Mouse (Mus musculus): Measurements from ENCODE around the gene Cyld.
"Not testable (repeated sequence)": the region's sequence is repeated elsewhere in the genome, so short reads cannot be mapped to it uniquely, and the experiment has no call there.

Cyld gene

GRCm38 (mm10) chr8:88783722-88784121 lies 86.9 kb downstream of the Cyld start:
- peaks cover 15% of the 10 kb centered on the region for H3K4me1 ChIP-seq (replicated peaks; ENCODE audit: low read depth, low read length)
- no peaks in the 10 kb centered on the region for H3K36me3 ChIP-seq (ENCODE audit: insufficient read depth, low read length)
- H3K4me3 ChIP-seq (replicated peaks; ENCODE audit: low read length), result no peak overlapping the region
- TF ChIP-seq CTCF (conservative IDR thresholded peaks at IDR 0.05; ENCODE audit: low read length) (no peak), POU5F1 (IDR thresholded peaks at IDR 0.05; ENCODE audit: borderline replicate concordance, low read length) (no peak), NANOG (IDR thresholded peaks at IDR 0.05; ENCODE audit: borderline replicate concordance, low read length) (no peak)
- no peaks in the 10 kb centered on the region for H3K9me3 ChIP-seq (ENCODE audit: low read length)
- no peaks in the 10 kb centered on the region; the same call in 1 of the 2 replicates for H3K27me3 ChIP-seq (ENCODE audit: insufficient read depth, low read length)

- peaks cover 15% of the 10 kb centered on the region for H3K9me3 ChIP-seq (ENCODE audit: low read length)
- H3K36me3 ChIP-seq (ENCODE audit: insufficient read depth, low read length); H3K4me1 ChIP-seq (replicated peaks; ENCODE audit: low read depth, low read length); H3K27me3 ChIP-seq (ENCODE audit: insufficient read depth, low read length); H3K4me3 ChIP-seq (replicated peaks; ENCODE audit: low read length): not testable (repeated sequence)
- TF ChIP-seq CTCF (conservative IDR thresholded peaks at IDR 0.05; ENCODE audit: low read length), result peak; percentile 28; the same call in 1 of the 2 replicates
Observed at GRCm38 (mm10) chr8:88788335-88788734, 91.5 kb downstream of the Cyld start.

GRCm38 (mm10) chr8:88792691-88793323 lies 96.0 kb downstream of the Cyld start:
- Histone ChIP-seq H3K4me1 (replicated peaks; ENCODE audit: low read depth, low read length) (no peaks in the 10 kb centered on the region), H3K4me3 (replicated peaks; ENCODE audit: low read length) (no peak overlapping the region), H3K36me3 (ENCODE audit: insufficient read depth, low read length) (no peaks in the 10 kb centered on the region), H3K27me3 (ENCODE audit: insufficient read depth, low read length) (no peaks in the 10 kb centered on the region), H3K9me3 (ENCODE audit: low read length) (peaks cover 15% of the 10 kb centered on the region)
- no peak for TF ChIP-seq NANOG (IDR thresholded peaks at IDR 0.05; ENCODE audit: borderline replicate concordance, low read length)
- no peak for TF ChIP-seq CTCF (conservative IDR thresholded peaks at IDR 0.05; ENCODE audit: low read length)
- no peak for TF ChIP-seq POU5F1 (IDR thresholded peaks at IDR 0.05; ENCODE audit: borderline replicate concordance, low read length)

GRCm38 (mm10) chr8:88793324-88793722 lies 96.5 kb downstream of the Cyld start:
- no peaks in the 10 kb centered on the region for H3K4me1 ChIP-seq (replicated peaks; ENCODE audit: low read depth, low read length)
- TF ChIP-seq POU5F1 (IDR thresholded peaks at IDR 0.05; ENCODE audit: borderline replicate concordance, low read length) (no peak), CTCF (conservative IDR thresholded peaks at IDR 0.05; ENCODE audit: low read length) (no peak), NANOG (IDR thresholded peaks at IDR 0.05; ENCODE audit: borderline replicate concordance, low read length) (no peak)
- H3K9me3 ChIP-seq (ENCODE audit: low read length), result peaks cover 15% of the 10 kb centered on the region
- no peaks in the 10 kb centered on the region for H3K36me3 ChIP-seq (ENCODE audit: insufficient read depth, low read length)
- H3K4me3 ChIP-seq (replicated peaks; ENCODE audit: low read length), result no peak overlapping the region
- H3K27me3 ChIP-seq (ENCODE audit: insufficient read depth, low read length), result no peaks in the 10 kb centered on the region

- no peaks in the 10 kb centered on the region for H3K36me3 ChIP-seq (ENCODE audit: insufficient read depth, low read length)
Observed at GRCm38 (mm10) chr8:88793746-88794614, 97.2 kb downstream of the Cyld start.

GRCm38 (mm10) chr8:88794615-88794907 lies 97.7 kb downstream of the Cyld start:
- TF ChIP-seq NANOG (IDR thresholded peaks at IDR 0.05; ENCODE audit: borderline replicate concordance, low read length), result no peak
- no peak for TF ChIP-seq CTCF (conservative IDR thresholded peaks at IDR 0.05; ENCODE audit: low read length)
- TF ChIP-seq POU5F1 (IDR thresholded peaks at IDR 0.05; ENCODE audit: borderline replicate concordance, low read length), result no peak
- Histone ChIP-seq H3K9me3 (ENCODE audit: low read length) (peaks cover 10% of the 10 kb centered on the region), H3K36me3 (ENCODE audit: insufficient read depth, low read length) (no peaks in the 10 kb centered on the region), H3K4me3 (replicated peaks; ENCODE audit: low read length) (no peak overlapping the region), H3K27me3 (ENCODE audit: insufficient read depth, low read length) (no peaks in the 10 kb centered on the region), H3K4me1 (replicated peaks; ENCODE audit: low read depth, low read length) (no peaks in the 10 kb centered on the region)

More at GRCm38 (mm10) chr8:88793746-88794614, 97.2 kb downstream of the Cyld start:
- Histone ChIP-seq H3K9me3 (ENCODE audit: low read length) (peaks cover 15% of the 10 kb centered on the region), H3K4me3 (replicated peaks; ENCODE audit: low read length) (no peak overlapping the region), H3K4me1 (replicated peaks; ENCODE audit: low read depth, low read length) (no peaks in the 10 kb centered on the region), H3K27me3 (ENCODE audit: insufficient read depth, low read length) (no peaks in the 10 kb centered on the region)
- TF ChIP-seq CTCF (conservative IDR thresholded peaks at IDR 0.05; ENCODE audit: low read length) (no peak), POU5F1 (IDR thresholded peaks at IDR 0.05; ENCODE audit: borderline replicate concordance, low read length) (no peak), NANOG (IDR thresholded peaks at IDR 0.05; ENCODE audit: borderline replicate concordance, low read length) (no peak)

- H3K27me3 ChIP-seq (ENCODE audit: insufficient read depth, low read length), result no peaks in the 10 kb centered on the region
- TF ChIP-seq NANOG (IDR thresholded peaks at IDR 0.05; ENCODE audit: borderline replicate concordance, low read length) (no peak), POU5F1 (IDR thresholded peaks at IDR 0.05; ENCODE audit: borderline replicate concordance, low read length) (no peak), CTCF (conservative IDR thresholded peaks at IDR 0.05; ENCODE audit: low read length) (no peak)
- no peaks in the 10 kb centered on the region for H3K4me1 ChIP-seq (replicated peaks; ENCODE audit: low read depth, low read length)
- H3K4me3 ChIP-seq (replicated peaks; ENCODE audit: low read length), result no peak overlapping the region
- no peaks in the 10 kb centered on the region for H3K9me3 ChIP-seq (ENCODE audit: low read length)
- no peaks in the 10 kb centered on the region for H3K36me3 ChIP-seq (ENCODE audit: insufficient read depth, low read length)
Observed at GRCm38 (mm10) chr8:88795896-88796295, 99.1 kb downstream of the Cyld start.

GRCm38 (mm10) chr8:88796651-88797050 lies 99.8 kb downstream of the Cyld start:
- TF ChIP-seq NANOG (IDR thresholded peaks at IDR 0.05; ENCODE audit: borderline replicate concordance, low read length) (no peak), CTCF (conservative IDR thresholded peaks at IDR 0.05; ENCODE audit: low read length) (no peak), POU5F1 (IDR thresholded peaks at IDR 0.05; ENCODE audit: borderline replicate concordance, low read length) (no peak)
- Histone ChIP-seq H3K4me1 (replicated peaks; ENCODE audit: low read depth, low read length) (no peaks in the 10 kb centered on the region), H3K9me3 (ENCODE audit: low read length) (no peaks in the 10 kb centered on the region), H3K36me3 (ENCODE audit: insufficient read depth, low read length) (no peaks in the 10 kb centered on the region), H3K27me3 (ENCODE audit: insufficient read depth, low read length) (no peaks in the 10 kb centered on the region), H3K4me3 (replicated peaks; ENCODE audit: low read length) (no peak overlapping the region)

Data from E14TG2a.4 (cell line).